Mouse (Mus musculus) cortical plate, adult 2 months (tissue): ENCODE data around the gene Tas1r3. TPM values are rescaled to one million over a fixed set of nuclear protein-coding genes. Genes with fewer than 3 reads are reported as not detected.

Source experiments
- H3K27ac ChIP-seq: fragments of 200-500 bp; 2 replicates; pipeline ENCODE4 v1.5.1; 2012; ENCODE audit warnings: low read length, control low read depth, inconsistent platforms; ENCODE audit not compliant: insufficient read depth
- H3K4me1 ChIP-seq: fragments of 200-500 bp; 2 replicates; pipeline ENCODE4 v1.6.1; 2011; ENCODE audit warnings: low read length; ENCODE audit not compliant: control insufficient read depth, insufficient read depth
- H3K4me3 ChIP-seq: fragments of 200-500 bp; 2 replicates; pipeline ENCODE4 v1.5.1; 2011; ENCODE audit warnings: mild to moderate bottlenecking, low read length, control low read depth; ENCODE audit not compliant: insufficient read depth
- CTCF ChIP-seq: fragments of 200-500 bp; IDR thresholded peaks from 2 replicates; pipeline ENCODE4 v1.5.1; 2011; ENCODE audit warnings: mild to moderate bottlenecking, control low read depth, low read length; ENCODE audit not compliant: insufficient read depth; ENCODE audit errors: extremely low read depth
- POLR2A ChIP-seq: fragments of 200-500 bp; IDR thresholded peaks from 2 replicates; pipeline ENCODE4 v1.6.1; 2011; ENCODE audit warnings: mild to moderate bottlenecking, low read length, control low read depth; ENCODE audit not compliant: insufficient read depth; ENCODE audit errors: extremely low read depth
- polyA plus RNA-seq: library from polyadenylated mRNA; depleted of rRNA; stranded (reverse); fragments of >200 nt; gene quantifications from 2 replicates; pipeline ENCODE4 v1.2.3, GENCODE M21; 2012

Tas1r3 gene
- polyA plus RNA-seq, 1 experiment = 0.17 TPM

DNA sequence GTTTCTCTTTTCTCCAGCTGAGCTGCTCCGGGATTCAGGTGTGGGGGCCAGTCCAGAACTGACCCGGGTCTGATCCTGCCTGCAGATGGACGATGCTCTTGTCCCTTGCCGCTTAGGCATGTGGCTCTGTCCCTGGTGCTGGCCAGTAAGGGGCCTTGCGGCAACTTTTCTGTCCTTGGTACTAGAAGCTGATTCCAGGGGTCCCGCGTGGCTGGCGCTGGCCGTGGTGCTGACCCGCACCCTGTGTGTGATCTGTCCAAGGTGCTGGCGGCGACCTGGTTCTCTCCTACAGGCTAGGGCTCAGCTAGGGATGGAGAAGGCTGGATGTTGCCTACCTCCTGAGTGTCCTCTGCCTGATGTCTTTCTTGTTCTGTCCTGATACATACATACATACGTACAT is 3.8 kb downstream of the Tas1r3 start:
- H3K4me3 ChIP-seq = no peak overlapping the region
- TF ChIP-seq CTCF (no peak), POLR2A (no peak)
- no peak overlapping the region for H3K27ac ChIP-seq
- no peaks in the 10 kb centered on the region for H3K4me1 ChIP-seq

DNA sequence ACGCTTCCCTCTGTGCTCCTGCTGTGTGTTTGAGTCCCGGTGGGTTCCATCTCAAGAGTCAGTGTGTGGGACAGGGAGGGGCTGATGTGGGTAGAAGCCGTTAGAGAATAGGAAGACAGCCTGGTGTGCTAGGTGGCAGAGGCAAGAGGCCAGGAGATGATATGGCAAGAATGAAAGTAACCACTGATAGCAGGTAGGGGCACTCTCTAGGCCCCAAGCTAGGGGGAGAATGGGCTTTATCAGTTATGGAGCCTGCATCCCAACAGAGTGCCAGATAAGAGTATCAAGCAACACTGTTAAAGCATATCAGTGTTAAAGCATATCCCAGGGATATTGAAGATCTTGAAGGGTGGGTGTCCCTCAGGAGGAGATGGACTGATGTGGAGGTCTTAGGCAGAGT is 6.3 kb downstream of the Tas1r3 start:
- Histone ChIP-seq H3K4me3 (no peak overlapping the region), H3K27ac (no peak overlapping the region), H3K4me1 (peaks cover under 1% of the 10 kb centered on the region; the same call in 1 of the 2 replicates)
- TF ChIP-seq POLR2A = no peak
- TF ChIP-seq CTCF = no peak

DNA sequence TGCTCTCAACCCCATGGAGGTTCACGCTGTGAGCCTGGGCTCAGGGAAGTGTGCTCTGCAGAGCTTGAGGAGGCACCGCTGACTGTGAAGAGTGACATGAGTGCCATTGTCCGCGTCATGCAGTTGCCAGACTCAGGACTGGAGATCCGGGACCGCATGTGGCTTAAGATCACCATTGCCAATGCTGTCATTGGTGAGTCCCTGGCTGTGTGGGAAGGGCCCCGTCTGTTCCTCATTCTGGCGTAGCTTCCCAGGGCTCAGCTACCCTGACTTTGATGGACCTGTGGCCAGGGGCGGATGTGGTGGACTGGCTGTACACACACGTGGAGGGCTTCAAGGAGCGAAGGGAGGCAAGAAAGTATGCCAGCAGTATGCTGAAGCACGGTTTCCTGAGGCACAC is 7.1 kb downstream of the Tas1r3 start:
- Histone ChIP-seq H3K4me3 (no peak overlapping the region), H3K27ac (no peak overlapping the region), H3K4me1 (peaks cover 3% of the 10 kb centered on the region)
- no peak for TF ChIP-seq POLR2A
- no peak for TF ChIP-seq CTCF

DNA sequence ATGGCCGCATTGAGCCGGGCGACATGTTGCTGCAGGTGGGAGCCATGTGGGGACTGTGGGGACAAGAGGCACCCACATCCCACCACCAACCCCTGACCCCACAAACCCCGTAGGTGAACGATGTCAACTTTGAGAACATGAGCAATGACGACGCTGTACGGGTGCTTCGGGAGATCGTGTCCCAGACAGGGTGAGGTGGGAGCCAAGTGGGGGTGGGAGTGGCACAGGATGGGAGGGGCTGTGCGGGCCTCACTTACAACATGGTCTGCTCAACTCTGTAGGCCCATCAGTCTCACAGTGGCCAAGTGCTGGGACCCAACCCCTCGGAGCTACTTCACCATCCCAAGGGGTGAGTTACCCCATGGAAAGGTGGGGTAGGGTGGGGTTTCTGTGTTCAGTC is 8.2 kb downstream of the Tas1r3 start:
- Histone ChIP-seq H3K27ac (no peak overlapping the region), H3K4me3 (no peak overlapping the region), H3K4me1 (peaks cover 3% of the 10 kb centered on the region)
- TF ChIP-seq POLR2A = no peak
- TF ChIP-seq CTCF = no peak

DNA sequence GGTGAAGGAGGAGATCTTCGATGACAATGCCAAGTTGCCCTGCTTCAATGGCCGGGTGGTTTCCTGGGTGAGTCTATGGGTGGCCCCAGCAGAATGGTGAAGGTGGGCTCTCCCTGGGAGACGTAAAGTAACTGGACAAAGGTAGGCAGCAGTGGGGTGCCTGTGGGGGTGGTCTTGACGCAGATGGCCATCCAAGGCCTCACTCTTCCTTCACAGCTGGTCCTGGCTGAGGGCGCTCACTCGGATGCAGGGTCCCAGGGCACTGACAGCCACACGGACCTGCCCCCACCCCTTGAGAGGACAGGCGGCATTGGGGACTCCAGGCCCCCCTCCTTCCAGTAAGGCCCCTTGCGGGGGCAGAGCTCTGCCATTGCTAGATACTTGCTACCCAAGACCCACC is 9.7 kb downstream of the Tas1r3 start:
- Histone ChIP-seq H3K27ac (no peak overlapping the region), H3K4me3 (no peak overlapping the region), H3K4me1 (peaks cover 13% of the 10 kb centered on the region)
- TF ChIP-seq POLR2A = no peak
- no peak for TF ChIP-seq CTCF

GRCm38 (mm10) chr4:155851951-155852411 is 11.2 kb downstream of the Tas1r3 start:
- no peak for TF ChIP-seq CTCF

GRCm38 (mm10) chr4:155851368-155851767 is 11.8 kb downstream of the Tas1r3 start:
- TF ChIP-seq POLR2A = no peak
- no peak for TF ChIP-seq CTCF
- no peak overlapping the region for H3K4me3 ChIP-seq
- peaks cover 18% of the 10 kb centered on the region for H3K4me1 ChIP-seq
- H3K27ac ChIP-seq = no peak overlapping the region

More at GRCm38 (mm10) chr4:155851951-155852411, 11.2 kb downstream of the Tas1r3 start:
- Histone ChIP-seq H3K4me3 (no peak overlapping the region), H3K27ac (no peak overlapping the region), H3K4me1 (peaks cover 15% of the 10 kb centered on the region)

GRCm38 (mm10) chr4:155849792-155850451 is 13.2 kb downstream of the Tas1r3 start:
- no peak overlapping the region for H3K27ac ChIP-seq
- TF ChIP-seq CTCF (no peak), POLR2A (no peak)
- H3K4me3 ChIP-seq = no peak overlapping the region
- peaks cover 18% of the 10 kb centered on the region for H3K4me1 ChIP-seq

DNA sequence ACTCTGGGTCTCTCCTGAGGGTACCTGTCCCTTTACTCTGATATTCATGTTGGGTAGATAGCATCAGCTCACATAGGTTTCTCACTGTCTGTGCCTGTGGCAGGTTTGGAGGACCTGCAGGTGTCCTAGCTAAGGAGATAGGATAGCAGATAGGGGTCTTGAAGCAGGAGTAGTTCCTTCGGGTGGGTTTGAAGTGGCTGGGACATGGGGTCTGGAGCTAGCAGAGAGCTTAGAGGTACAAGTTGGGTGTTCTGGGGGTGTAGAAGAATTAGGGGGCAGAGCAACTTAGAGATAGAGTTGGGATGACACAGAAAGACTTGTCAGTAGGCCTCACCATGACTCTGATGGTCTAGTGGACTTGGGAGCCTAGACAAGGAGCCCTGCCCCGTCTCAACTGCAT is 13.8 kb downstream of the Tas1r3 start:
- peaks cover 18% of the 10 kb centered on the region for H3K4me1 ChIP-seq
- no peak overlapping the region for H3K27ac ChIP-seq
- H3K4me3 ChIP-seq = no peak overlapping the region
- no peak for TF ChIP-seq CTCF
- TF ChIP-seq POLR2A = no peak

DNA sequence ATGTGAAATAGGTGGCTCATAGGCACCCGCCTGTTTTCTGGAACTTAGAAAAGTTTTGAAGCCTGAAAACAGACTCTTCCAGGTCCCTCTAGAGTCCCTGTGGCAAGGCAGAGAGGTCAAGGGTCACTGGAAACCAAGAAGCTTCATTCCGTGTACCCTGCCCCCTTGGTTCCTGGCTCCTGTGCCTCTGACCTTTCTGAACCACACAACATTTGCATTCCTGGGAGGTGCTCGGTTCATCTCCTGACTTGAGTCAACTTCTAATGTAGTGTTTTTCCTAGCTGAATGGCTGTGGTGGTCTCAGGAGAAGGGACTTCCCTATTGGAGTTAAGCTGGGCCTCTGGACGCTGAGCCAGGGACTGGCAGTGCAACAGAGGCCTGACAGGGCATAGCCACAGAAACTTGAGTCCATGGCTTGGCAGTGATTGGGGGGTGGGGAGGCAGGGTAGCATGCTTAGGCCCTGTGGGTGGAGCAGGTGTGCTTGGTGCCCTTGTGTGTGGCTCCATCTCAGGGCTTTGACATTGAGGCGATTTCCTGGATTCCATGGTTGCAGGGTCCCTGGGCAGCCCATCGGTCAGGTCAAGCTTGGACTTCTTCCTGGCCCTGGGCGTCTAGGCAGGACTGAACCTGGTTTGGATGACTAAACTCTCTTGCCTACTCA is 14.6 kb downstream of the Tas1r3 start:
- Histone ChIP-seq H3K4me1 (peaks cover 18% of the 10 kb centered on the region), H3K4me3 (peak overlapping the region; percentile 97), H3K27ac (no peak overlapping the region)
- TF ChIP-seq POLR2A = no peak
- no peak for TF ChIP-seq CTCF
